Mouse (Mus musculus) lung, postnatal 0 days (tissue): Measurements from ENCODE around the gene Ang2.

ENCODE experiments used
- CTCF ChIP-seq: IDR thresholded peaks from 2 replicates; pipeline ENCODE4 v1.5.1; 2016; ENCODE audit warnings: antibody characterized with exemption, mild to moderate bottlenecking
- EP300 ChIP-seq: IDR thresholded peaks from 2 replicates; pipeline ENCODE4 v1.6.1; 2016; ENCODE audit warnings: antibody characterized with exemption, mild to moderate bottlenecking, control low read depth

DNA sequence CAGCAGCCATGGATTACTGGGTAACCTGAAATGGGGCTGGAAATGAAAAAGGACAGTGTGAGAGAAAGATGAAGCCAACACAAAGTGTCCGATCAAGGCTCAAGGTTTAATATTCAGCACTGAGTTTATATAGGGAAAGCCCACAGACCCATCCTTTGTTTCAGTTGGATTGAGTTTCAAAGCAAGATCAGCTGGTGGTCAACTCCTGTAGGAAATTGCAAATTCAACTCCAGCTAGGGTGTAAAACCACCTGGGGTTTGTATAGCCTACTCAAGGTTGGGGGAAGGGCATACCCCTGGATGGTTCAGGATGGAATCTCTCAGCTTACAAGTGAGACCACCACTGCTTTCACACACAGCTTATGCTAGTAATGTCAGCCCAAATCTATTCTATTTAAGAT lies 48.8 kb upstream of the Ang2 start:
- no peak for TF ChIP-seq CTCF
- no peak for TF ChIP-seq EP300
